Mouse (Mus musculus) lung, postnatal 4 days (tissue): ENCODE measurements around the gene Gm17387.

Source experiments
- DNase-seq, 2 experiments: peaks; one replicate each; pipeline ENCODE4 v3.0.0; 2021

Gene Gm17387

GRCm38 (mm10) chr7:141048226-141049218, 19.6 kb downstream of the Gm17387 start:
- DNase-seq, result peak; percentile 93 to 94

- no peak for DNase-seq
Measured at GRCm38 (mm10) chr7:141049326-141049725, 20.4 kb downstream of the Gm17387 start.

DNA sequence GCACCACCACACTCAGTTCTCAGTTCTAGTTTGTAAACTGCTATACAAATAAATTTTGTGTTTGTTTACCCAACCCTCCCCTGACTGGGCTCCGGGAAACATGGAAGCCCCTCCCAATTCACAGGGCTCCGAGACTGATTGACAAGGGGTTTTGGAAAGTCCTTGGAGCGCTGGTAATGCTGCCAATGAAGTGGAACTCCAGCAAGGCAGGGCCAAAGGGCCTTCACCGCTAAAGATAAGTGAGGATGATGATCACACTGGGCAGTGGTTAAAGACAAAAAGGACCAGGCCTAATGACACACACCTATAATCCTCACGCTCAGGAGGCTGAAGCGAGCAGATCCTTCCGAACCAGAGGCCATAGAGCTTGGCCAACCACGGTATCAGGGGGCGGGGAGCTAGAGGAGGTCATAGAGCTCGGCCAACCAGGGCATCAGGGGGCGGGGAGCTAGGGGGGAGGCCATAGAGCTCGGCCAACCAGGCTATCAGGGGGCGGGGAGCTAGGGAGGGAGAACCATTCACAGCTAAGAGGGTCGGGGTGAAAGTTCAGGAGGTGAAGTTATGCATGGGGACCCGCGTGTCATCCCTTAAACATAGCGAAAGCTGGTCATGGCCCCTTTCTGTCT, 22.2 kb downstream of the Gm17387 start:
- DNase-seq, result no peak

GRCm38 (mm10) chr7:141052016-141052415, 23.1 kb downstream of the Gm17387 start:
- no peak for DNase-seq

GRCm38 (mm10) chr7:141052421-141052820, 23.5 kb downstream of the Gm17387 start:
- no peak for DNase-seq

DNA sequence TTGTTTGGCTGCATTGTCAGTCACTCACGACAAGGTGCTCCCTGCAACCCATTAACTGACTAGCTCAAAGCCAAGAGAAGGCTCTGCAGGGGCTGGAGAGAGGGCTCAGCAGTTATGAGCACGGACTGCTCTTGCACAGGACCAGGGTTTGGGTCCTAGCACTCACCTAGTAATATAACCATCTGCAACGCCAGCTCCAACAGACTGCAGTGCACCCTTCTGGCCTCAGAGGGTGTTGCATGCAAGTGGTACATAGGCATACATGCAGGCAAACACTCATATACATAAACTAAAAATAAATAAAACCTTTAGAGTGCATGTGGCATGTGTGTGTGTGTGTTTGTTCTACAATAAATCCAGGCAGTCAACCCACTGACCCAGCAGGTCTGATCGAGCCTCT, 26.9 kb downstream of the Gm17387 start:
- no peak for DNase-seq

GRCm38 (mm10) chr7:141056976-141057375, 28.0 kb downstream of the Gm17387 start:
- DNase-seq, result no peak

GRCm38 (mm10) chr7:141057541-141057940, 28.6 kb downstream of the Gm17387 start:
- DNase-seq, result no peak

DNA sequence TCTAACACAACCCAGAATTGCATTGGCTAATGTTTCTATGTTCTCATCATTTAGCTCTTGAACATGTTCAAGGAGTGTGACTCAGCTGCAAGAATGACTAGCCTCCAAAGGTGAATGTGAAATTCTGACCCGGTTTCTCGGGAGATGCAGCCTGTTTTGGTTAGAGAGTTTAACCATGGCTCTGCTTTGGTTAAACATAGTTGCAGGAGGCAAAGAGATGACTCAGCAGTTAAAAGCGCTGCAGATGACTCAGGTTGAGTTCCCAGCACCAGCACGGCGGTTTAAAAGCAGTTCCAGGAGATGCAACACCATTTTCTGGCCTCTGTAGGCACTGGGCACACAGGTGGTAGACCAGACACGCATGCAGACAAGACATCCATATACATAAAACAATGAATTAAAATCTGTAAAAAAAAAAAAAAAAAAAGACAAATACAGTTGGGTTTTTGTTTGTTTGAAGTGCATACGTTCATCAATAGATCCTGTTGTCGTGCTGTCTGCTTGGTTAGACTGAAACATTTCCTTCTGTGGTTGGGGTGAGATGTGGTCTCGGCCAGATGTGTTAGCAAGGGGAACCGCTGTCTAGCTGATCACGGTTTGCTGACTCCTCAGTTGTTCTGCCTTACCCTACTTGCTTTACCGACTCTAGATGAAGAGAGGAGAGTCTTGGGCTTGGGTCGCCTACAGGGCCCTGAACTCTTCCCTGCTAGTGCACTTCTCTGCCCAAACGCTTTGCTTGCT, 29.8 kb downstream of the Gm17387 start:
- DNase-seq, result no peak

GRCm38 (mm10) chr7:141059929-141060328, 31.0 kb downstream of the Gm17387 start:
- DNase-seq, result no peak

DNA sequence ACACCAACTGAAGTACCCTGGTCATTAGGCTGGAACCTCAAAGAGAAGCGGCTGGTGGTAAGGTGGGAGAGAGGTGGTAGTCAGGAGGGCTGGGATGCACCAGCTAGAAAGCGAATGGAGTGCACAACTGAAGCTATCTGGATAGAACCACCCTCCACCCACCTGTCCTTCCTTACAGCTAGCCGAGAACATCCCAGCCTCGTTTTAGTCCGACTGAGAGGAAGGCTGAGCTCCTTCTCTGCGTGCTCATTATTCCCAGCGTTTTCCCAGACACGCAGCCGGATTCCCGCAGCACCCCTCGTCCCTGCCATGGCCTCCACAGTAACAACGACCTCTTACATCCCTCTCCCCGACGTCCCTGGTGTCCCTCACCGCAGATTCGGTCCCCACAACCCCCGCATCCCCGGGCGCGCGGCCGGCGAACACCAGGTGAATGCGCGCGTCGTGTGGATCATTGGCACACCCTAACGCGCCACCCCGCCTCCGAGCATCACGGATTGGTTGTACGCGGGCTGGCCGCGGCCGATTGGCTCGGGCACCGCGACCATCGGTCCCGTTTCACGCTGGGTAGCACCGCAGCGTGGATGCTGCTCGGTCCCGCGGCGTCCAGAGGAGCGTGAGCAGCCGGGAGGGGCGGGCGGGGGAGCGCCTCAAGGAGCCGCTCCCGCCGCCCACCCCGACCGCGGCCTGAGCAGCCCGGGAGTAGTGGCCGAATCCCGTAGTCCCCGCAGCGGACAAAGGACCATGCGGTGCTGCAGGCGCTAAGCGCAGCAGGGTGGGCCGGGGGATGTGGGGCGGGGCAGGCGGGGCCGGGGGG, 31.7 kb downstream of the Gm17387 start, which contains the start of gene B4galnt4:
B4galnt4 (plus strand) TSS at position 679 of the 817 bp plus-strand sequence.
- peak; percentile 56 to 71 for DNase-seq

DNA sequence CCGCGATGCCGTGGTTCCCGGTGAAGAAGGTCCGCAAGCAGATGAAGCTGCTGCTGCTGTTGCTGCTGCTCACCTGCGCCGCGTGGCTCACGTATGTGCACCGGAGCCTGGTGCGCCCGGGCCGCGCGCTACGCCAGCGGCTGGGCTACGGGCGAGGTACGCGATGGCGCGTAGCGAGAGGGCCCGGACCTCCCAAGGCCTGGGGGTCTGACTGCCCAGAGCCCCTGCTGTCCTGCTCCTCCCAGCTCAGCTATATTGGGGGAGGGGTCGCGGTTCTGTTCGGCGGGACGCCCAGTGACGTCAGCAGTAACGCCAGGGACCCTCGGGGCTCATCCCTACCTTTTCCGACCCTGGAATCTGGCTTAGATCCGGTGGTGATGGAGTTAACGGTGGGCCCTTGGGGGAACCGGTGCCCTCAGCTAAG, 32.4 kb downstream of the Gm17387 start:
- peak in 1 of 2 experiments; percentile 23 for DNase-seq

GRCm38 (mm10) chr7:141062525-141062924, 33.6 kb downstream of the Gm17387 start:
- DNase-seq, result peak in 1 of 2 experiments; percentile 13

- peak in 1 of 2 experiments; percentile 6 for DNase-seq
Measured at GRCm38 (mm10) chr7:141063353-141063752, 34.4 kb downstream of the Gm17387 start.

GRCm38 (mm10) chr7:141064175-141064574, 35.2 kb downstream of the Gm17387 start:
- DNase-seq, result peak; percentile 33 to 46

GRCm38 (mm10) chr7:141064576-141064975, 35.6 kb downstream of the Gm17387 start:
- no peak for DNase-seq

GRCm38 (mm10) chr7:141068351-141068750, 39.4 kb downstream of the Gm17387 start:
- peak in 1 of 2 experiments; percentile 24 for DNase-seq

DNA sequence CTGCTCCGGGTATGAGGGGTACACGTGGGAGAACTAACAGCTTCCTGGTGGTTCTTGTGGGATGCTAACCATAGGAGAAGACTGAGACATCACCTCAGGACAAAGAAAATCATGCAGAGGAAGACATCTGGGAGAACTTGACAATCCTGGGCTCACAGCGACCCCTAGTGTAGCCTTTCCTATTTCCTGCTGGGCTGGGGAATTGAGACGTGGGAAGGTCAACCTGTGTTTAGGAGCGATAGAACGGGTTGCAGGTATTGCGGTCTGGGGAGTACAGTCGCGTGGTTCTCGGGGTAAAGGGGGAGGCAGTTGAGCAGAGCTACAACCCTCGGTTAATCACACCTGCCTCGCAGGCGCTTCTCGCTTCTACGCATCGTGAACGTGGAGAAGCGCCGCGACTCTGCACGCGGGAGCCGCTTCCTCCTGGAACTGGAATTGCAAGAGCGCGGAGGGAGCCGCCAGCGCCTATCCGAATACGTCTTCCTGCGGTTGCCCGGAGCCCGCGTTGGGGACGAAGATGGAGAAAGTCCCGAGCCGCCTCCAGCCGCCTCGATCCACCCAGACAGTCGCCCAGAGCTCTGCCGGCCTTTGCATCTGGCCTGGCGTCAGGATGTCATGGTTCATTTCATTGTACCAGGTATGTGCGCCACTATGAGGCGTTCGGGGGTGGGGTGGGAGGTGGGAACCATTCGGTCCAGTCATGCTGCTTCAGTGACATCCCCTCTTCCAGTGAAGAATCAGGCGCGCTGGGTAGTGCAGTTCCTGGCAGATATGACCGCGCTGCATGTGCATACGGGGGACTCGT, 41.3 kb downstream of the Gm17387 start:
- DNase-seq, result peak; percentile 58 to 81

- peak; percentile 34 to 48 for DNase-seq
Measured at GRCm38 (mm10) chr7:141072017-141072745, 43.2 kb downstream of the Gm17387 start.

DNA sequence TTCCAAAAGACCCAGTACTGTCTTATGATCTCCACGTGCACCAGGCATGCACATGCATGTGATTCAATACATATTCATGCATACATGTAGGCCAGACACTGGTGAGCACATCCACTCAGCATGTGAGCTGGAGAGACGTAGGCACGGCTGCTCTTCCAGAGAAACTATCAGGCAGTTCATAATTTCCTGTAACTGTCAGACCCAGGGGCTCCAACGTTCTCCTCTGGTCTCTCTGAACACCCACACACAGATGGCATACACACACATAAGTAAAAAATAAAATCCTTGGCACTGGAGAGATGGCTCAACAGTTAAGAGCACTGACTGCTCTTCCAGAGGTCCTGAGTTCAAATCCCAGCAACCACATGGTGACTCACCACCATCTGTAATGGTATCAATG, 44.9 kb downstream of the Gm17387 start:
- DNase-seq, result no peak
